In genomic region chr2:18673766-18674165, GRCm38 (mm10) we compare ENCODE assay signal across 14 mouse cellular contexts. TPM values are rescaled to one million over a fixed set of nuclear protein-coding genes. Genes with fewer than 3 reads are reported as not detected.
DNase-seq lines count a peak whose midpoint lies in the region; ATAC-seq and TF ChIP-seq lines count a peak whose summit lies in the region.
"Had no signal": no experiment of that assay in that cellular context is flagged by ENCODE, and none has a peak within 500 bp of the region (broad histone marks: within the 10 kb centered on the region; RNA-seq: fewer than 3 reads in every experiment).

No protein-coding gene starts in this region.

- H3K4me2 ChIP-seq in hindbrain, embryonic 14.5 days (replicated peaks), result peak overlapping the region; percentile 92
- peak overlapping the region; percentile 90 for H3K4me2 ChIP-seq in midbrain, embryonic 14.5 days (ENCODE audit: low read length)
- H3K4me2 ChIP-seq in midbrain, embryonic 15.5 days, result no peak overlapping the region
- H3K4me2 ChIP-seq in limb, embryonic 13.5 days (replicated peaks), result peak overlapping the region; percentile 44

- H3K9ac ChIP-seq in hindbrain, embryonic 14.5 days, result 0 out of 2 replicates have a peak overlapping the region, but pooled peaks have one; percentile 99
- H3K9ac ChIP-seq in midbrain, embryonic 14.5 days (replicated peaks; ENCODE audit: low read length), result no peak overlapping the region
- H3K9ac ChIP-seq in midbrain, embryonic 15.5 days, result no peak overlapping the region
- no peak overlapping the region for H3K9ac ChIP-seq in limb, embryonic 13.5 days

- no peak overlapping the region for H3K27ac ChIP-seq in hindbrain, embryonic 14.5 days
- H3K27ac ChIP-seq in hindbrain, embryonic 10.5 days, result no peak overlapping the region
- no peak overlapping the region for H3K27ac ChIP-seq in midbrain, embryonic 14.5 days (replicated peaks; ENCODE audit: low read depth, low read length)
- no peak overlapping the region for H3K27ac ChIP-seq in midbrain, embryonic 15.5 days
- no peak overlapping the region for H3K27ac ChIP-seq in limb, embryonic 13.5 days

- H3K4me3 ChIP-seq in hindbrain, embryonic 14.5 days (replicated peaks; ENCODE audit: low read length), result peak overlapping the region; percentile 94; the same call in 1 of the 2 replicates
- no peak overlapping the region for H3K4me3 ChIP-seq in hindbrain, embryonic 10.5 days
- no peak overlapping the region for H3K4me3 ChIP-seq in midbrain, embryonic 14.5 days (replicated peaks; ENCODE audit: low read depth, low read length)
- H3K4me3 ChIP-seq in midbrain, embryonic 15.5 days, result no peak overlapping the region
- H3K4me3 ChIP-seq in limb, embryonic 13.5 days, result peak overlapping the region; percentile 17; the same call in 1 of the 2 replicates

- peaks cover 18% of the 10 kb centered on the region for H3K27me3 ChIP-seq in hindbrain, embryonic 14.5 days (ENCODE audit: control insufficient read depth, insufficient read depth, low read length)
- H3K27me3 ChIP-seq in hindbrain, embryonic 10.5 days (ENCODE audit: insufficient read depth, poor library complexity, severe bottlenecking), result peaks cover 52% of the 10 kb centered on the region
- H3K27me3 ChIP-seq in midbrain, embryonic 14.5 days (ENCODE audit: control insufficient read depth, insufficient read depth, low read length), result peaks cover 19% of the 10 kb centered on the region
- H3K27me3 ChIP-seq in midbrain, embryonic 15.5 days (replicated peaks), result peaks cover 10% of the 10 kb centered on the region; the same call in 1 of the 2 replicates
- peaks cover 10% of the 10 kb centered on the region for H3K27me3 ChIP-seq in limb, embryonic 13.5 days

- peaks cover 21% of the 10 kb centered on the region for H3K4me1 ChIP-seq in hindbrain, embryonic 14.5 days (replicated peaks; ENCODE audit: control insufficient read depth, insufficient read depth, low read length)
- peaks cover 50% of the 10 kb centered on the region for H3K4me1 ChIP-seq in hindbrain, embryonic 10.5 days (replicated peaks)
- peaks cover 18% of the 10 kb centered on the region for H3K4me1 ChIP-seq in midbrain, embryonic 14.5 days (ENCODE audit: control insufficient read depth, insufficient read depth, low read length)
- H3K4me1 ChIP-seq in midbrain, embryonic 15.5 days, result peaks cover 30% of the 10 kb centered on the region
- H3K4me1 ChIP-seq in limb, embryonic 13.5 days, result peaks cover 25% of the 10 kb centered on the region

- H3K36me3 ChIP-seq in hindbrain, embryonic 14.5 days (replicated peaks; ENCODE audit: control insufficient read depth, insufficient read depth), result no peaks in the 10 kb centered on the region
- no peaks in the 10 kb centered on the region for H3K36me3 ChIP-seq in hindbrain, embryonic 10.5 days
- H3K36me3 ChIP-seq in midbrain, embryonic 14.5 days (ENCODE audit: control insufficient read depth, insufficient read depth, low read length), result no peaks in the 10 kb centered on the region
- H3K36me3 ChIP-seq in midbrain, embryonic 15.5 days (replicated peaks), result no peaks in the 10 kb centered on the region
- no peaks in the 10 kb centered on the region for H3K36me3 ChIP-seq in limb, embryonic 13.5 days

- DNase-seq in hindbrain, embryonic 14.5 days (ENCODE audit: low spot score), result no peak
- DNase-seq in hindbrain, embryonic 10.5 days (ENCODE audit: low spot score), result no peak
- DNase-seq in midbrain, embryonic 14.5 days, result no peak
- peak; percentile 25 for DNase-seq in brain, embryonic 14.5 days (ENCODE audit: low read depth)
- no peak for DNase-seq in spleen, postnatal 36 days (ENCODE audit: low spot score in 2 of 2)
- DNase-seq: adrenal gland, postnatal 10 days; cerebellum, adult 11 months; heart, adult 18-20 months; kidney, adult 2 months; lung, postnatal 10 days had no signal

- 48% methylated on average over 4 of the region's 4 CpGs for WGBS in hindbrain, embryonic 14.5 days
- 6% methylated on average over 4 of the region's 4 CpGs for WGBS in hindbrain, embryonic 10.5 days
- WGBS in midbrain, embryonic 14.5 days, result 48% methylated on average over 4 of the region's 4 CpGs
- 58% methylated on average over 4 of the region's 4 CpGs for WGBS in midbrain, embryonic 15.5 days
- 39% methylated on average over 4 of the region's 4 CpGs for WGBS in limb, embryonic 13.5 days

- TF ChIP-seq POLR2A in brain, embryonic 14.5 days (IDR thresholded peaks at IDR 0.05; ENCODE audit: borderline replicate concordance, extremely low read depth, insufficient read depth, insufficient read length, poor library complexity, severe bottlenecking), result no peak

- no peaks in the 10 kb centered on the region for H3K9me3 ChIP-seq in hindbrain, embryonic 14.5 days (ENCODE audit: control insufficient read depth, low read length)
- H3K9me3 ChIP-seq in hindbrain, embryonic 10.5 days, result no peaks in the 10 kb centered on the region
- no peaks in the 10 kb centered on the region for H3K9me3 ChIP-seq in midbrain, embryonic 14.5 days (ENCODE audit: control insufficient read depth, low read length)
- H3K9me3 ChIP-seq in midbrain, embryonic 15.5 days, result no peaks in the 10 kb centered on the region
- H3K9me3 ChIP-seq in limb, embryonic 13.5 days, result no peaks in the 10 kb centered on the region

- TF ChIP-seq CTCF in brain, embryonic 14.5 days (IDR thresholded peaks at IDR 0.05; ENCODE audit: borderline replicate concordance, extremely low read depth, insufficient read depth, insufficient read length), result no peak

- ATAC-seq in hindbrain, embryonic 14.5 days (ENCODE audit: low FRiP score), result no peak
- no peak for ATAC-seq in midbrain, embryonic 14.5 days (ENCODE audit: low FRiP score, low TSS enrichment)
- no peak for ATAC-seq in midbrain, embryonic 15.5 days (replicated peaks)
- ATAC-seq in limb, embryonic 13.5 days (ENCODE audit: low FRiP score, low read depth), result no peak
- ATAC-seq in erythroblast, adult 5-6 weeks (replicated peaks; ENCODE audit: low FRiP score, poor library complexity, severe bottlenecking), result no peak

RNA-seq across cellular contexts. Expression of gene Commd3, which starts 1.6 kb away (rescaled TPM):
- polyA plus RNA-seq in hindbrain, embryonic 14.5 days (2014; fragmentation: Nextera tagmentation; extraction: Ambion mirVana), result 187 and 198 TPM in 2 replicates
- 86.0 and 122 TPM in 2 replicates for polyA plus RNA-seq in hindbrain, embryonic 10.5 days (2016; fragmentation: Nextera tagmentation; extraction: Ambion mirVana)
- 202 and 219 TPM in 2 replicates for polyA plus RNA-seq in midbrain, embryonic 14.5 days (2014; fragmentation: Nextera tagmentation; extraction: Ambion mirVana)
- polyA plus RNA-seq in midbrain, embryonic 15.5 days (2015; fragmentation: Nextera tagmentation; extraction: Ambion mirVana), result 179 and 185 TPM in 2 replicates
- polyA plus RNA-seq in brain, embryonic 14.5 days (2012; rRNA removed), result 114 and 143 TPM in 2 replicates
- 243 and 250 TPM in 2 replicates for polyA plus RNA-seq in limb, embryonic 13.5 days (2015; fragmentation: Nextera tagmentation; extraction: Ambion mirVana)
- 32.6 and 37.3 TPM in 2 replicates for total RNA-seq in erythroblast, adult 5-6 weeks (2015; ENCODE audit: low replicate concordance)
- total RNA-seq in erythroblast, adult 5-6 weeks (2017; ENCODE audit: low replicate concordance), result 34.3 and 51.4 TPM in 2 replicates

RNA-seq across cellular contexts. Expression of gene Bmi1, which starts 3.1 kb away (rescaled TPM):
- polyA plus RNA-seq in hindbrain, embryonic 14.5 days (2014; fragmentation: Nextera tagmentation; extraction: Ambion mirVana), result 31.3 and 34.3 TPM in 2 replicates
- 25.1 and 26.8 TPM in 2 replicates for polyA plus RNA-seq in hindbrain, embryonic 10.5 days (2016; fragmentation: Nextera tagmentation; extraction: Ambion mirVana)
- polyA plus RNA-seq in midbrain, embryonic 14.5 days (2014; fragmentation: Nextera tagmentation; extraction: Ambion mirVana), result 34.1 and 43.6 TPM in 2 replicates
- polyA plus RNA-seq in midbrain, embryonic 15.5 days (2015; fragmentation: Nextera tagmentation; extraction: Ambion mirVana), result 22.0 and 25.0 TPM in 2 replicates
- polyA plus RNA-seq in brain, embryonic 14.5 days (2012; rRNA removed), result 75.4 and 93.2 TPM in 2 replicates
- 23.3 and 23.7 TPM in 2 replicates for polyA plus RNA-seq in limb, embryonic 13.5 days (2015; fragmentation: Nextera tagmentation; extraction: Ambion mirVana)
- 10.8 and 11.5 TPM in 2 replicates for total RNA-seq in erythroblast, adult 5-6 weeks (2015; ENCODE audit: low replicate concordance)
- 5.3 and 14.9 TPM in 2 replicates for total RNA-seq in erythroblast, adult 5-6 weeks (2017; ENCODE audit: low replicate concordance)

RNA-seq across cellular contexts. Expression of gene Spag6, which starts 20.1 kb away (rescaled TPM):
- 0.11 TPM in 1 of 2 replicates, not detected in the other for polyA plus RNA-seq in hindbrain, embryonic 14.5 days (2014; fragmentation: Nextera tagmentation; extraction: Ambion mirVana)
- 0.46 and 0.59 TPM in 2 replicates for polyA plus RNA-seq in hindbrain, embryonic 10.5 days (2016; fragmentation: Nextera tagmentation; extraction: Ambion mirVana)
- polyA plus RNA-seq in midbrain, embryonic 14.5 days (2014; fragmentation: Nextera tagmentation; extraction: Ambion mirVana), result 0.20 and 0.25 TPM in 2 replicates
- 0.14 and 0.17 TPM in 2 replicates for polyA plus RNA-seq in midbrain, embryonic 15.5 days (2015; fragmentation: Nextera tagmentation; extraction: Ambion mirVana)
- polyA plus RNA-seq in brain, embryonic 14.5 days (2012; rRNA removed), result 0.06 and 0.12 TPM in 2 replicates
- 0.13 TPM in 1 of 2 replicates, not detected in the other for polyA plus RNA-seq in limb, embryonic 13.5 days (2015; fragmentation: Nextera tagmentation; extraction: Ambion mirVana)
- total RNA-seq in erythroblast, adult 5-6 weeks (2015; ENCODE audit: low replicate concordance), result not detected in 2 replicates
- total RNA-seq in erythroblast, adult 5-6 weeks (2017; ENCODE audit: low replicate concordance), result 0.60 TPM in 1 of 2 replicates, not detected in the other
- total RNA-seq: neutrophil, adult 5-6 weeks had no signal

Comparison
In these comparisons a context has a peak if more than half of its experiments do, and no peak if none do; other contexts are left out.
1. H3K4me3 ChIP-seq: peak in hindbrain, embryonic 14.5 days (single experiment) and limb, embryonic 13.5 days (single experiment); none in hindbrain, embryonic 10.5 days (single experiment), midbrain, embryonic 14.5 days (single experiment) and midbrain, embryonic 15.5 days (single experiment).